Mouse (Mus musculus): ENCODE data around the gene Gm11634.
A peak's percentile ranks its signal among the peaks of the same experiment; 100 is the strongest.
"Not testable (repeated sequence)": the region's sequence is repeated elsewhere in the genome, so short reads cannot be mapped to it uniquely, and the experiment has no call there.

Gm11634 gene

GRCm38 (mm10) chr11:101599156-101599555 lies at the start of gene Gm11634:
Gene Gm11634, minus strand, starts transcription at chr11:101599256.
- DNase-seq = no peak

- DNase-seq = not testable (repeated sequence)
Measured at GRCm38 (mm10) chr11:101647093-101647492, 48.0 kb upstream of the Gm11634 start.

GRCm38 (mm10) chr11:101646283-101646794 lies 47.3 kb upstream of the Gm11634 start:
- not testable (repeated sequence) for DNase-seq

- peak; percentile 57 for DNase-seq
Measured at GRCm38 (mm10) chr11:101645411-101646282, 46.6 kb upstream of the Gm11634 start.

- not testable (repeated sequence) for DNase-seq
Measured at GRCm38 (mm10) chr11:101645043-101645410, 46.0 kb upstream of the Gm11634 start.

GRCm38 (mm10) chr11:101644591-101644990 lies 45.5 kb upstream of the Gm11634 start:
- no peak for DNase-seq

GRCm38 (mm10) chr11:101642931-101643330 lies 43.9 kb upstream of the Gm11634 start:
- no peak for DNase-seq

- not testable (repeated sequence) for DNase-seq
Measured at GRCm38 (mm10) chr11:101641710-101642642, 42.9 kb upstream of the Gm11634 start.

- peak; percentile 81 for DNase-seq
Measured at GRCm38 (mm10) chr11:101640857-101641709, 42.0 kb upstream of the Gm11634 start.

GRCm38 (mm10) chr11:101639761-101640160 lies 40.7 kb upstream of the Gm11634 start:
- no peak for DNase-seq

- DNase-seq = no peak
Measured at GRCm38 (mm10) chr11:101635660-101636059, 36.6 kb upstream of the Gm11634 start.

- not testable (repeated sequence) for DNase-seq
Measured at GRCm38 (mm10) chr11:101628733-101629417, 29.8 kb upstream of the Gm11634 start.

- peak; percentile 68 for DNase-seq
Measured at GRCm38 (mm10) chr11:101627857-101628559, 29.0 kb upstream of the Gm11634 start.

GRCm38 (mm10) chr11:101626995-101627856 lies 28.2 kb upstream of the Gm11634 start, which contains the start of gene Rdm1:
Gene Rdm1, plus strand, starts transcription at chr11:101627195.
- peak; percentile 78 for DNase-seq

GRCm38 (mm10) chr11:101626649-101626994 lies 27.6 kb upstream of the Gm11634 start:
- no peak for DNase-seq

GRCm38 (mm10) chr11:101620022-101620655 lies 21.1 kb upstream of the Gm11634 start:
- DNase-seq = not testable (repeated sequence)

- DNase-seq = no peak
Measured at GRCm38 (mm10) chr11:101618596-101618995, 19.5 kb upstream of the Gm11634 start.

- DNase-seq = no peak
Measured at GRCm38 (mm10) chr11:101617849-101618248, 18.8 kb upstream of the Gm11634 start.

All from right cerebral cortex, adult 18-20 months (tissue).